Mouse (Mus musculus): ENCODE measurements around the gene Abl2. TPM values are rescaled to one million over a fixed set of nuclear protein-coding genes. Genes with fewer than 3 reads are reported as not detected.
A peak's percentile ranks its signal among the peaks of the same experiment; 100 is the strongest.

Gene Abl2
- polyA plus RNA-seq, 1 experiment from 2014 or later: 2.5 TPM

GRCm38 (mm10) chr1:156590357-156590756 is 31.8 kb downstream of the Abl2 start:
- H3K4me2 ChIP-seq: no peak overlapping the region
- no peak overlapping the region for H3K9ac ChIP-seq
- ATAC-seq: no peak
- WGBS (ENCODE audit: insufficient replicate concordance): 42% methylated on average over 1 of the region's 1 CpGs
- no peak overlapping the region for H3K27ac ChIP-seq
- no peaks in the 10 kb centered on the region for H3K9me3 ChIP-seq (replicated peaks)
- no peak overlapping the region for H3K4me3 ChIP-seq
- peaks cover 21% of the 10 kb centered on the region; the same call in 1 of the 2 replicates for H3K4me1 ChIP-seq
- 0 out of 2 replicates have a peak, but pooled peaks cover 4% of the 10 kb centered on the region for H3K36me3 ChIP-seq
- no peaks in the 10 kb centered on the region for H3K27me3 ChIP-seq (replicated peaks)

DNA sequence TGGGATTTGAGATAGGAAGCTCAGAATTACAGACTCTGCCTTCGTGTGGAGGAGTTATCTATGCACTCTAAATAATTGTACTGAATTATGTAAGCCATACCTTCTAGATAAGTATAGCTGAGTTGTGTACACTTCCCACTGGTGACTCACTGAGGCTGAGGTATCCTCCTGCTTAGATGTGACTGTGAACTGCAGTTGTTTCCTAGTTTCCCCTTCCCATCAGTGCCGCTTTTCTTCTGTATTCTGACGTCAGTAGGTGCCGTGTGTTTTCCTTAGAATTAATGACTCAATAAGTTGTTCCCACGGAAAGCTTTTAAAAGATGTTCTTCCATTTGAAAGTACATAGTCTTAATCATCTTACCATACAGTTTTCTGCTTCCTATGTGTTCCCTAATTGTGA is 34.7 kb downstream of the Abl2 start:
- H3K27me3 ChIP-seq (replicated peaks): no peaks in the 10 kb centered on the region
- no peaks in the 10 kb centered on the region for H3K9me3 ChIP-seq (replicated peaks)
- ATAC-seq: no peak
- peaks cover 4% of the 10 kb centered on the region; the same call in 1 of the 2 replicates for H3K36me3 ChIP-seq
- H3K4me2 ChIP-seq: no peak overlapping the region
- peaks cover 21% of the 10 kb centered on the region; the same call in 1 of the 2 replicates for H3K4me1 ChIP-seq
- no peak overlapping the region for H3K9ac ChIP-seq
- no peak overlapping the region for H3K4me3 ChIP-seq
- H3K27ac ChIP-seq: no peak overlapping the region
- 65% methylated on average over 5 of the region's 5 CpGs for WGBS (ENCODE audit: insufficient replicate concordance)

GRCm38 (mm10) chr1:156597089-156597488 is 38.5 kb downstream of the Abl2 start:
- Histone ChIP-seq H3K27me3 (replicated peaks) (no peaks in the 10 kb centered on the region), H3K9me3 (replicated peaks) (no peaks in the 10 kb centered on the region), H3K9ac (no peak overlapping the region), H3K36me3 (no peaks in the 10 kb centered on the region; the same call in 1 of the 2 replicates), H3K27ac (no peak overlapping the region), H3K4me2 (no peak overlapping the region), H3K4me3 (no peak overlapping the region), H3K4me1 (no peaks in the 10 kb centered on the region)
- 71% methylated on average over 4 of the region's 4 CpGs for WGBS (ENCODE audit: insufficient replicate concordance)
- no peak for ATAC-seq

GRCm38 (mm10) chr1:156602545-156602944 is 44.0 kb downstream of the Abl2 start:
- H3K27me3 ChIP-seq (replicated peaks): no peaks in the 10 kb centered on the region
- WGBS (ENCODE audit: insufficient replicate concordance): 74% methylated on average over 3 of the region's 3 CpGs
- ATAC-seq: no peak
- H3K9me3 ChIP-seq (replicated peaks): no peaks in the 10 kb centered on the region
- H3K4me1 ChIP-seq: peaks cover 14% of the 10 kb centered on the region; the same call in 1 of the 2 replicates
- H3K27ac ChIP-seq: no peak overlapping the region
- H3K4me2 ChIP-seq: no peak overlapping the region
- H3K9ac ChIP-seq: no peak overlapping the region
- no peak overlapping the region for H3K4me3 ChIP-seq
- no peaks in the 10 kb centered on the region for H3K36me3 ChIP-seq

- 67% methylated on average over 12 of the region's 12 CpGs for WGBS (ENCODE audit: insufficient replicate concordance)
- Histone ChIP-seq H3K9ac (no peak overlapping the region), H3K27me3 (replicated peaks) (no peaks in the 10 kb centered on the region), H3K4me1 (peaks cover 34% of the 10 kb centered on the region), H3K4me3 (no peak overlapping the region), H3K27ac (no peak overlapping the region), H3K36me3 (no peaks in the 10 kb centered on the region), H3K9me3 (replicated peaks) (no peaks in the 10 kb centered on the region), H3K4me2 (no peak overlapping the region)
- peak; percentile 32; the same call in 1 of the 2 replicates for ATAC-seq
These were observed 46.7 kb downstream of the Abl2 start for GRCm38 (mm10) chr1:156605094-156605866.

DNA sequence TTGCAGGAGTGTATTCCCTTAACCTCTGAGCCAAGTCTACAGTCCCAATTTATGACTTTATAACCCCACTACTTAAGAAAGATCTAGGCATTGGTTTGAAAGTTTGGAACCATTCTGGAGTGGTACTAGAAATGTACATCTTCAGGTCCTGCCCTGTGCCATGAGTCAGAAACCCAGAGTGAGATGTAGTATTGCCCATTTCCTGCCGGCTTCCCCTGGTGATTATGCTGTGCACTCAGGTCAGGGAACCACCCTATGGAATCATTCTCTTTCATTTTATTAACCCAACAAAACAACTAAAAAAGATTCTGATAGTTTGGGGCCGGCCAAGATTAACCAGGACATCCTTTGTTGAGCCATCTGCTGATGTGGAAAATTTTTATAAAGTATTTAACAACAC is 47.4 kb downstream of the Abl2 start:
- peaks cover 41% of the 10 kb centered on the region for H3K4me1 ChIP-seq
- 70% methylated on average over 2 of the region's 2 CpGs for WGBS (ENCODE audit: insufficient replicate concordance)
- H3K9me3 ChIP-seq (replicated peaks): no peaks in the 10 kb centered on the region
- H3K27ac ChIP-seq: no peak overlapping the region
- H3K4me2 ChIP-seq: no peak overlapping the region
- no peaks in the 10 kb centered on the region for H3K36me3 ChIP-seq
- no peak overlapping the region for H3K9ac ChIP-seq
- H3K27me3 ChIP-seq (replicated peaks): no peaks in the 10 kb centered on the region
- no peak for ATAC-seq
- no peak overlapping the region for H3K4me3 ChIP-seq

DNA sequence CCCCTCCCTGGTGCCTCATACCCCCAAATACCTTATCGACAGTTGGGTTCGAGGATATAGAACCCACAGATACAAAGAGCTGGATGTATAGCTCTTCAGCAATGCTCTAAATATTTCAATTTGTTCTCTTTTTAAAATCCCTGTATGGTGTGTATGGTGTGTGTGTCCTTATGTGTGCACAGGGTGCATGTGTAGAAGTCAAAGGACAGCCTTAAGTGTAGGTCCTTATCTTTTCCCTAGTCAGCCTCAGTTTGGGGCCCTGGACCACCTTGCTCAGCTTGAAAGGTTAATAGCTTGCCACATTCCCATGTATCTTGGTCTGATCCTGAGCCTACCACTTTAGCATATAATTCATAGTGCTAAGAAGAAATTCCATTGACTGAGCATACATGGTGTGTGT is 49.9 kb downstream of the Abl2 start:
- Histone ChIP-seq H3K4me1 (peaks cover 42% of the 10 kb centered on the region), H3K4me2 (no peak overlapping the region), H3K27me3 (replicated peaks) (no peaks in the 10 kb centered on the region), H3K36me3 (0 out of 2 replicates have a peak, but pooled peaks cover 5% of the 10 kb centered on the region), H3K27ac (no peak overlapping the region), H3K4me3 (no peak overlapping the region), H3K9ac (no peak overlapping the region), H3K9me3 (replicated peaks) (no peaks in the 10 kb centered on the region)
- ATAC-seq: no peak
- WGBS (ENCODE audit: insufficient replicate concordance): 82% methylated on average over 2 of the region's 2 CpGs

DNA sequence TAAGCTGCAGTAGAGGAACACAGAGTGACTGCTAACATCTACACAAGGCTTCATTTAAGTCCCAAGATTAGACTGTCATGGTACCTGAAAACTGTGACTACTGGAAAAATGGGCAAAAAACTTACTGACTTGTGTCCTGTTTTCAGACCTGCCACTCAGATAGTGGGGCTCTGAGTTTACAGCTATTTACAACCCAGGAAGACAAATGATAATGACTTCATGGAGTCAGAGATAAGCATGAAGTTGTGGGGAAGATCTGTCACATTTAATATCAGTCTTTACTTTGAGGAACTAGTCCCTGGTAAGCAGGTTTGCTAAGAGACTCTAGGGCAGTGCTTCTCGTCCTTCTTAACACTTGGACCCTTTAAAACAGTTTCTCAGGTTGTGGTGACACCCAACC is 51.7 kb downstream of the Abl2 start:
- Histone ChIP-seq H3K9ac (no peak overlapping the region), H3K4me2 (no peak overlapping the region), H3K27me3 (replicated peaks) (no peaks in the 10 kb centered on the region), H3K4me1 (peaks cover 50% of the 10 kb centered on the region), H3K9me3 (replicated peaks) (no peaks in the 10 kb centered on the region), H3K36me3 (0 out of 2 replicates have a peak, but pooled peaks cover 5% of the 10 kb centered on the region), H3K4me3 (no peak overlapping the region), H3K27ac (0 out of 2 replicates have a peak overlapping the region, but pooled peaks have one; percentile 28)
- 24% methylated on average over 1 of the region's 1 CpGs for WGBS (ENCODE audit: insufficient replicate concordance)
- peak; percentile 46; the same call in 1 of the 2 replicates for ATAC-seq

GRCm38 (mm10) chr1:156613855-156614530 is 55.4 kb downstream of the Abl2 start:
- 33% methylated on average over 9 of the region's 9 CpGs for WGBS (ENCODE audit: insufficient replicate concordance)
- Histone ChIP-seq H3K27ac (peak overlapping the region; percentile 57), H3K9me3 (replicated peaks) (no peaks in the 10 kb centered on the region), H3K36me3 (0 out of 2 replicates have a peak, but pooled peaks cover 5% of the 10 kb centered on the region), H3K9ac (no peak overlapping the region), H3K4me2 (no peak overlapping the region), H3K4me1 (peaks cover 70% of the 10 kb centered on the region), H3K27me3 (replicated peaks) (no peaks in the 10 kb centered on the region), H3K4me3 (no peak overlapping the region)
- no peak for ATAC-seq

GRCm38 (mm10) chr1:156614710-156615109 is 56.1 kb downstream of the Abl2 start:
- Histone ChIP-seq H3K9me3 (replicated peaks) (no peaks in the 10 kb centered on the region), H3K27me3 (replicated peaks) (no peaks in the 10 kb centered on the region), H3K4me1 (peaks cover 70% of the 10 kb centered on the region), H3K4me2 (peak overlapping the region; percentile 92; the same call in 1 of the 2 replicates), H3K27ac (no peak overlapping the region), H3K4me3 (no peak overlapping the region), H3K36me3 (0 out of 2 replicates have a peak, but pooled peaks cover 5% of the 10 kb centered on the region), H3K9ac (no peak overlapping the region)
- no peak for ATAC-seq
- 60% methylated on average over 1 of the region's 1 CpGs for WGBS (ENCODE audit: insufficient replicate concordance)

DNA sequence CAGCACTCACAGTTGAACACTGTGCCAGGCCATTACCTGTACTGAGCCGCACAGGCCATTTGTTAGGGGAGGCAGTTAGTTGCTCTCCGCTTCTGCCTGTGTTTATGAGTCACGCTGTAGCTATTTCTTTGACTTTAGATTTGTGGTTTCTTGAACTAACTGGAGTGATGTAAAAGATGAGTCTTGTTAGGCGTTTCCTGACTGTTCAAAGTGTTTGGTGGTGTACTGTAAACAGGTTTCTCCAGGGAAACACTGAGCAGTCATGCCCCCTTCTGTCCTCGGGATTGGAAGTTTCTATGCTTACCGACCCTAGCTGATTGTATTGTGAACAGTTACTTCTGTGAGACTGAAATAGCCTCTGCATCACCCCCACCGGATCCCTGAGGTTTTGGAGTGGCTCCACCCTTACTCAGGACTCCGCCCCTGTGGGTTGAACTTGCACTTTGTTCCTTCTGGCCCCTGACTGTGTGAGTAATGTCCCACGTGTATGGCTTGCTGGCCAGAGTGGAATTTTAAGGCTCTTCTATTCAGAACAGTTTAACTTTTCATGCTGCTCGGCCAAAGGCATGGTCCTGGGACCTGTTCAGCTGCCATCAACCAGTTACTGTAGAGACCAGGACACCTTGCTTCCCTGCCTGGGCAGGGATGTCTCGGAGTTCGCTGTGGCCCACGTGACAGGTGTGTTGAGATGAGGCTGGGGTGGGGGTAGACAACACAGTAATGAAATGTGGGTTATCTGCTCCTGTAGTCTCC is 57.0 kb downstream of the Abl2 start:
- Histone ChIP-seq H3K36me3 (0 out of 2 replicates have a peak, but pooled peaks cover 5% of the 10 kb centered on the region), H3K4me2 (peak overlapping the region; percentile 92), H3K4me1 (peaks cover 63% of the 10 kb centered on the region), H3K4me3 (peak overlapping the region; percentile 62), H3K27ac (peak overlapping the region; percentile 84), H3K9me3 (replicated peaks) (no peaks in the 10 kb centered on the region), H3K9ac (peak overlapping the region; percentile 69), H3K27me3 (replicated peaks) (no peaks in the 10 kb centered on the region)
- WGBS (ENCODE audit: insufficient replicate concordance): 6% methylated on average over 13 of the region's 13 CpGs
- ATAC-seq: peak; percentile 87

Data from liver, embryonic 12.5 days (tissue).